Mouse (Mus musculus) spleen, embryonic (tissue): ENCODE results near the gene Gjb5.

Experiments used
- CTCF ChIA-PET: fragments of 350-600 bp; sonication (Branson Sonifier 250); formaldehyde crosslinking; loops from one replicate; lab custom pipeline; 2022; lab: Charles Lee

Gene Gjb5

GRCm38 (mm10) chr4:127306915-127307314 is 51.1 kb downstream of the Gjb5 start:
- CTCF ChIA-PET: no interaction called here
